In genomic region chr12:4509591-4510061, GRCm38 (mm10) we compare ENCODE assay signal across 8 mouse cellular contexts. TPM values are rescaled to one million over a fixed set of nuclear protein-coding genes. Genes with fewer than 3 reads are reported as not detected.
DNase-seq lines count a peak whose midpoint lies in the region; ATAC-seq and TF ChIP-seq lines count a peak whose summit lies in the region.

No protein-coding gene starts in this region.

- TF ChIP-seq CTCF in gastrocnemius, adult 2 months (IDR thresholded peaks at IDR 0.05) = no peak

- peak overlapping the region; percentile 12; the same call in 1 of the 2 replicates for H3K4me2 ChIP-seq in midbrain, embryonic 11.5 days

- DNase-seq in gastrocnemius, adult 2 months = peak; percentile 39
- DNase-seq in gastrocnemius, postnatal 25 days = no peak
- DNase-seq in brain, adult 2 months (ENCODE audit: low read depth, low spot score) = peak; percentile 39
- DNase-seq in heart, adult 9 months (ENCODE audit: low spot score in 2 of 2) = peak; percentile 46 to 53
- DNase-seq in midbrain, embryonic 11.5 days (ENCODE audit: low spot score, missing footprints) = peak; percentile 81
- no peak for DNase-seq in urinary bladder, postnatal 10 days (ENCODE audit: low spot score)
- no peak for DNase-seq in embryo, embryonic 9.5 days (ENCODE audit: extremely low spot score)
- DNase-seq in left cerebral cortex, postnatal 14 days (ENCODE audit: low spot score in 2 of 2) = no peak

- H3K27ac ChIP-seq in gastrocnemius, adult 2 months = peak overlapping the region; percentile 76
- no peak overlapping the region for H3K27ac ChIP-seq in midbrain, embryonic 11.5 days (ENCODE audit: low read depth, low read length)

- 55% methylated on average over 12 of the region's 12 CpGs for WGBS in midbrain, embryonic 11.5 days

- H3K36me3 ChIP-seq in midbrain, embryonic 11.5 days (ENCODE audit: control insufficient read depth, insufficient read depth, low read length) = no peaks in the 10 kb centered on the region

- H3K27me3 ChIP-seq in midbrain, embryonic 11.5 days (ENCODE audit: control insufficient read depth, insufficient read depth, low read length) = no peaks in the 10 kb centered on the region

- no peak for ATAC-seq in midbrain, embryonic 11.5 days (ENCODE audit: low FRiP score)

- intact Hi-C loops in gastrocnemius, adult 2 months (cut with DNase I) = no loop called here
- intact Hi-C loops in left cerebral cortex, postnatal 14 days (cut with DNase I) = no loop called here

- H3K4me3 ChIP-seq in gastrocnemius, adult 2 months = peak overlapping the region; percentile 72
- no peak overlapping the region for H3K4me3 ChIP-seq in midbrain, embryonic 11.5 days (ENCODE audit: low read depth, low read length)

- H3K9ac ChIP-seq in midbrain, embryonic 11.5 days (ENCODE audit: low read length) = no peak overlapping the region

- peaks cover 3% of the 10 kb centered on the region; the same call in 1 of the 2 replicates for H3K4me1 ChIP-seq in midbrain, embryonic 11.5 days (ENCODE audit: control insufficient read depth, insufficient read depth, low read length)

- no peaks in the 10 kb centered on the region for H3K9me3 ChIP-seq in midbrain, embryonic 11.5 days (ENCODE audit: control insufficient read depth, low read length)

RNA-seq across cellular contexts. Expression of gene Ncoa1, which starts 32.6 kb away (rescaled TPM):
- 10 to 100 TPM; 26.1 to 26.6 TPM for total RNA-seq in gastrocnemius, adult 2 months (2021)
- 10 to 100 TPM; 21.5 to 23.8 TPM for total RNA-seq in gastrocnemius, postnatal 25 days (2021)
- 4.7 and 4.9 TPM in 2 replicates for polyA plus RNA-seq in midbrain, embryonic 11.5 days (2014; fragmentation: Nextera tagmentation; extraction: Ambion mirVana)
- 10 to 100 TPM; 92.0 to 95.0 TPM for total RNA-seq in left cerebral cortex, postnatal 14 days (2021)

Comparison
In these comparisons a context has a peak if more than half of its experiments do, and no peak if none do; other contexts are left out.
1. DNase-seq: peak in gastrocnemius, adult 2 months (single experiment), brain, adult 2 months (single experiment), heart, adult 9 months (2 of 2) and midbrain, embryonic 11.5 days (single experiment); none in gastrocnemius, postnatal 25 days (single experiment), urinary bladder, postnatal 10 days (single experiment), embryo, embryonic 9.5 days (single experiment) and left cerebral cortex, postnatal 14 days (0 of 2).